Mouse (Mus musculus) stomach, embryonic 16.5 days (tissue): ENCODE measurements around the gene Mtx2. TPM values are rescaled to one million over a fixed set of nuclear protein-coding genes. Genes with fewer than 3 reads are reported as not detected.

Experiments
- ATAC-seq: fragments of 200-750 bp; cut with Nextera tagmentation; 2 replicates; pipeline ENCODE4 v1.8.0; 2017; ENCODE audit warnings: moderate number of reproducible peaks, moderate TSS enrichment; ENCODE audit not compliant: insufficient read depth, low FRiP score
- H3K27ac ChIP-seq: fragments of 300-500 bp; sonication (generic); 2 replicates; pipeline ENCODE4 v1.5.1; 2014; ENCODE audit warnings: low read length
- H3K27me3 ChIP-seq: fragments of 300-500 bp; sonication (generic); 2 replicates; pipeline ENCODE4 v1.6.1; 2014; ENCODE audit warnings: low read length, control low read depth, mixed read lengths; ENCODE audit not compliant: control insufficient read depth, insufficient read depth
- H3K36me3 ChIP-seq: fragments of 300-500 bp; sonication (generic); 2 replicates; pipeline ENCODE4 v1.6.1; 2014; ENCODE audit warnings: low read length; ENCODE audit not compliant: control insufficient read depth, insufficient read depth
- H3K4me1 ChIP-seq: fragments of 300-500 bp; sonication (generic); 2 replicates; pipeline ENCODE4 v1.6.1; 2014; ENCODE audit warnings: low read length, control low read depth, mixed read lengths; ENCODE audit not compliant: control insufficient read depth, insufficient read depth
- H3K4me2 ChIP-seq: fragments of 300-500 bp; sonication (generic); 2 replicates; pipeline ENCODE4 v1.6.1; 2014; ENCODE audit warnings: low read depth, low read length, mixed read lengths
- H3K4me3 ChIP-seq: fragments of 300-500 bp; sonication (generic); replicated peaks from 2 replicates; pipeline ENCODE4 v1.5.1; 2014; ENCODE audit warnings: mild to moderate bottlenecking, low read length
- H3K9ac ChIP-seq: fragments of 300-500 bp; sonication (generic); 2 replicates; pipeline ENCODE4 v1.6.1; 2014; ENCODE audit warnings: low read length
- H3K9me3 ChIP-seq: fragments of 300-500 bp; sonication (generic); replicated peaks from 2 replicates; pipeline ENCODE4 v1.6.1; 2016; ENCODE audit warnings: low read length, control low read depth; ENCODE audit not compliant: control insufficient read depth
- WGBS: fragments of 180-500 bp; shearing (Covaris S2); extraction: QIAGEN DNeasy Blood & Tissue Kit; methylation state at CpG from one replicate; pipeline ENCODE4 v1.1.7; 2014; 5-methylcytosine and 5-hydroxymethylcytosine counted together
- polyA plus RNA-seq: library from polyadenylated mRNA; unstranded; fragments of >200 nt; fragmentation: Nextera tagmentation; extraction: Ambion mirVana; gene quantifications from 2 replicates; pipeline ENCODE4 v1.2.1, GENCODE M21; 2015

Mtx2 gene
- polyA plus RNA-seq = 86.4 and 93.0 TPM in 2 replicates

DNA sequence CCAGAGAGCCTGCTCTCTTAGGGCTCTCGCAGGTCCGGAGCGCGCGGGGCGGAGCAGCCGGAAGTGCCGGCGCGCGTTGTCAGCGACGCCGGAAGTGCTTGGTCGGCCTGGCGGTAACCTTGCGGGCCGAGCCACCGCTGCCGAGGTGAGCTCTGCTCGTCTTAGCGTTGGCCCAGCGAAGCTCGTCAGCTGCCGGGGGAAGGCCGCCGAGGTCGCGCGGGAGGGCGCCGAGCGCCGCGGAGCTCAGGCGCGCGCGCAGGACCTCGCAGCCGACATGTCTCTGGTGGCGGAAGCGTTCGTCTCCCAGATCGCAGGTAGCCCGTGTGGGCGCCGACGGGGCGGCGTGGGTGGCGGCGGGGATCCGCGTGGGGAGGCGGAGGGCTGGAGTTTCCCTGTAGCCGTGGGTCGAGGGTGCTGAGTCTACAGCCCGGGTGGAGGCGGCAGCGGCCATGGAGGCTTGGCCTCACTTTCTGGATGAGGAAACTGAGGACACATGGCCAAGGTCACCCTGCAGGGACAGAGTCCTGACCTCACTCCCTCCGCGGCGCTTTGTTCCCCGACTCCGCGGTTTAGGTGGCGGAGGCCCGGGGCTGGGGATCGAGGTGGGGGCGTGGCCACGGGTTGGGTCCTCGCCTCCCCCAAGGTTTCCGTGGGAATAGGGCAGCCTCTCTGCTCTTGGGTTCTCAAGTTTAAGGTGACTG lies at the start of gene Mtx2:
Gene Mtx2 (plus strand): TSS at position 74 of the 701 bp plus-strand sequence.
- Histone ChIP-seq H3K4me1 (no peaks in the 10 kb centered on the region), H3K9me3 (no peaks in the 10 kb centered on the region), H3K27ac (peak within 1 kb of the TSS; percentile 93), H3K4me2 (peak within 1 kb of the TSS; percentile 67), H3K36me3 (no peaks in the 10 kb centered on the region), H3K9ac (peak within 1 kb of the TSS; percentile 94), H3K27me3 (no peaks in the 10 kb centered on the region), H3K4me3 (peak within 1 kb of the TSS; percentile 97)
- peak; percentile 93 for ATAC-seq
- under 1% methylated on average over 74 of the region's 74 CpGs for WGBS

DNA sequence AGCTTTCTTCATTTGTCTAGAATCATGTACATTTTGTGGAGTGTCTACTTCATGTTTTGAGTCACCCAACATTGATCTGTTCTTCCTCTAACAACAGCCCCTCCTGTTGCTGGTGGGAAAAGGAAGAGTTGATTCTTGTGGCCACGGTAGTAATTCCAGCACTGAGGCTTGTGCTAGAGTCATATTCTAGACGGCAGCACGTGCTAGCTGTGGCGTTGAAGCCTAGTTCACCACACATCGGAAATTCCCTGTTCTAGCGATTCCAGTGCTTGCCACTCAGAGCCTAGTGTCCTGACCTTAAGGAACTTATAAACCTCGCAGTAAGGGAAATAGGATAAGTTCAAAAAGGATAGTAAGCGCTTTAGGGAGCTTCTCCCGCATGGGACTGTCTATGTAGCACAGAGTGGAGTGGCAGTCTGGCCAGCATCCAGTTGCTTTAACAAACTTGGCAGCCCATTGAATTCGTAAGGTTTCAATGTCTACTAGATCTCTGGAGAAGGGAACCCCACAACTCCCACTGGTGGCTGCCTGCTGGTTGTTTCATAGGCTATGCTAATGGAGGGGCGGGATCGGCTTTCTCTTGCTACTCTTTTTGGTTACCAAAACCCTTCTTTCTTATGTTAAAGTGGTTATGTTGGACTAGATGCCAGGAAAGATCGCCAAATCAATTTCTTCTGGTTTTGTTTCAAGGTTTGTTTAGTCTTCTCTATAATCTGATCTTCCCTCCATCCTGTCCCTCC lies 47.9 kb upstream of the Mtx2 start:
- no peak for ATAC-seq
- Histone ChIP-seq H3K4me2 (no peak overlapping the region), H3K9me3 (no peaks in the 10 kb centered on the region), H3K4me3 (no peak overlapping the region), H3K27me3 (peaks cover 5% of the 10 kb centered on the region; the same call in 1 of the 2 replicates), H3K4me1 (no peaks in the 10 kb centered on the region), H3K36me3 (no peaks in the 10 kb centered on the region), H3K9ac (no peak overlapping the region), H3K27ac (no peak overlapping the region)
- WGBS = 69% methylated on average over 13 of the region's 13 CpGs

DNA sequence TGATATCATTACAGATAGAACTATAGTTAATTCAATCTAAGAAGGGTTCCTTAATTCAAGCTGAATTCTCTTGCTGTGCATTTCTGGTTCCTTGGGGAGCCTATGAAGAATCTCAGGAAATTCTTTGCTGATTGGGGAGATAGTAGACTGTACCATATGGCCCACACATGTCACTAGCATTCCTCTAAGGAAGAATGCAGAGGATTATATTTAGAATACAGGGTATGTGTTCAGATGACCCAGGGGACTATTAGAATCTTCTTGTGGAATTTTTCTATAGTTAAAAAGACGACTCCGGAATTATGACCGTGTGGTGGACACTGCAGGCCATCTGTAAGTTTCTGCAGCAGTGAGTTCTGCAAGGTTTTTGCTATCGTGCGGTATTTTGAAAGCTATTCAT lies 44.2 kb upstream of the Mtx2 start:
- H3K27ac ChIP-seq = no peak overlapping the region
- no peaks in the 10 kb centered on the region for H3K36me3 ChIP-seq
- no peak overlapping the region for H3K4me2 ChIP-seq
- H3K27me3 ChIP-seq = peaks cover 5% of the 10 kb centered on the region; the same call in 1 of the 2 replicates
- H3K9me3 ChIP-seq = no peaks in the 10 kb centered on the region
- ATAC-seq = no peak
- no peak overlapping the region for H3K9ac ChIP-seq
- H3K4me1 ChIP-seq = no peaks in the 10 kb centered on the region
- no peak overlapping the region for H3K4me3 ChIP-seq
- 71% methylated on average over 5 of the region's 5 CpGs for WGBS

DNA sequence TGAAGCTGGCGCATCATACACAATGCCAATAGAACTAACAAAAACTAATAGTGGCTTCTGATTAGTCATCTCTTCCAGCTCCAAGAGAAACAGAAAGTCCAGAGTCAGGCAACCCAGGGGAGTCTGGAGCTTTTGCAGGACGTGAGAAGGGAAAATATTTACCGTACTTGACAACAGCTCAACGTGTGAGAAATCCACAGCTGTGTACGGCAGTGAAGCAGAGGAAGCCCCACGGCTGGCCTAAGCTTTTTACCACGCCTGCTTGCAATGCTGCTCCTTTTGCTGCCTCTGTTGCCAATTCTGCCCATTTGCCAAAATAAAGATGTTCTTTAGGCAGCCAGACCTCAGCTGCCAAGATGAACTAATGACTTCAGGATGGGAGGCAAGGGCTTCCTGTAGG lies 30.1 kb upstream of the Mtx2 start:
- Histone ChIP-seq H3K9ac (no peak overlapping the region), H3K4me2 (no peak overlapping the region), H3K4me3 (no peak overlapping the region), H3K36me3 (no peaks in the 10 kb centered on the region), H3K27me3 (no peaks in the 10 kb centered on the region), H3K27ac (no peak overlapping the region), H3K9me3 (no peaks in the 10 kb centered on the region), H3K4me1 (no peaks in the 10 kb centered on the region)
- ATAC-seq = no peak
- WGBS = 35% methylated on average over 7 of the region's 7 CpGs

DNA sequence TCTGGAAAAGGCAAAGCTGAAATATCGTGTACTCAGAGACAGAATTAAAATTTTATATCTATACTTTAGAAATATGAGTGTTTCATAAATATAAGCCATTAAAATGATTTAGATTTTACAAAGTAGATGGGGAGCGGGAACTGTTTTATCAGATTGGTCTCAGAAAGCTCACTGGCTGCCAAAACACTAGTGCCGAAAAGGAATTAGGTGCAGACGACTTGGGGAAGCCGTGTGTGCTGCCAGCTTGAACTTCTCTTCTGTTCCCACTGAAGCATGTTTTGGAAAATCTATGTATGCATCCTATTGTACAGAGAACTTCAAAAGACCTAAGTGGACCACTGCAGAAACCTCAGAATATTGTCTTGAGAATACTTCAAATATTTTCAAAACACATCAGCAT lies 17.2 kb upstream of the Mtx2 start:
- WGBS = 68% methylated on average over 5 of the region's 5 CpGs
- no peaks in the 10 kb centered on the region for H3K9me3 ChIP-seq
- H3K27ac ChIP-seq = no peak overlapping the region
- no peak overlapping the region for H3K4me2 ChIP-seq
- no peak overlapping the region for H3K4me3 ChIP-seq
- no peak for ATAC-seq
- no peaks in the 10 kb centered on the region for H3K36me3 ChIP-seq
- no peaks in the 10 kb centered on the region for H3K4me1 ChIP-seq
- no peak overlapping the region for H3K9ac ChIP-seq
- H3K27me3 ChIP-seq = no peaks in the 10 kb centered on the region

DNA sequence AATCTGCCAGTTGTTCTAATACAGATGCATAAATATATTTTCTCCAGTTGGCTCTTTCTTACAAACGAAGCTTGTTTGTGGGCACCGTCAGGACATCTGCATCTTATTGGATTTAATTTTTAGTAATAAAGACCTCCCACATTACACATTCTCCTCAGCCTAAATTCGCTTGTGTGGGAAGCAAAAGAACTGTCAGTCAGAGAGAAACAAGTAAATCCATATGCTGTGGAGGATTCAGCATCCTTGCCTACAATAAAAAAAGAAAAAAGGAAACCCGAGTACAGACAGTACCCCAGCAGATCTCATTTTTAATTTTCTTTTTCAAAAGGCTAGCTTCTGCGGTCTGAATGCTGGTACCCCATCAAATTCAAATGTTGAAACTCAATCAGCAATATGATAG lies 2.9 kb upstream of the Mtx2 start:
- Histone ChIP-seq H3K9ac (no peak overlapping the region), H3K36me3 (no peaks in the 10 kb centered on the region)
- WGBS = 72% methylated on average over 5 of the region's 5 CpGs

DNA sequence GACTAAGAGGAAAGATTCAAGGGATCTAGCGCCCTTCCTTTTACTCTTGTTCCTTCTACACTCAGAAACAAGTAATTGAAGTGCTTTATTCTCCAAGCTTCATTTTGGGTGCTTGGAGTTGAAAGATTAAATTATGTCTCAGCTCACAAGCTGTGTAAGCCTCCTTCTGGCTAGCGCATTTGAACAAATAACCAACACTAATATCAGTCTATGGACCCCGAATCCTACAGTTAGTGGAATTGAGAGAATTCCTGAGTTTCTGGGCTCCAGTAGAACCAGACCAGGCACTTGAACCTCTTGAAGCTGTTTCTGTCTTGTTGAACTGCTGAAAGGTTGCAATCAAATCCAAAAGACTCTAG lies 253 bp upstream of the Mtx2 start:
- no peaks in the 10 kb centered on the region for H3K4me1 ChIP-seq
- no peaks in the 10 kb centered on the region for H3K9me3 ChIP-seq
- no peaks in the 10 kb centered on the region for H3K27me3 ChIP-seq
- peak overlapping the region; percentile 94 for H3K9ac ChIP-seq
- 66% methylated on average over 3 of the region's 3 CpGs for WGBS
- no peak for ATAC-seq
- H3K36me3 ChIP-seq = no peaks in the 10 kb centered on the region
- H3K4me3 ChIP-seq = peak overlapping the region; percentile 97
- peak overlapping the region; percentile 67 for H3K4me2 ChIP-seq
- peak overlapping the region; percentile 93 for H3K27ac ChIP-seq

More for the DNA sequence above, 2.9 kb upstream of the Mtx2 start:
- H3K27ac ChIP-seq = no peak overlapping the region
- H3K4me2 ChIP-seq = no peak overlapping the region
- H3K4me3 ChIP-seq = no peak overlapping the region
- no peak for ATAC-seq
- H3K27me3 ChIP-seq = no peaks in the 10 kb centered on the region
- H3K4me1 ChIP-seq = no peaks in the 10 kb centered on the region
- no peaks in the 10 kb centered on the region for H3K9me3 ChIP-seq

DNA sequence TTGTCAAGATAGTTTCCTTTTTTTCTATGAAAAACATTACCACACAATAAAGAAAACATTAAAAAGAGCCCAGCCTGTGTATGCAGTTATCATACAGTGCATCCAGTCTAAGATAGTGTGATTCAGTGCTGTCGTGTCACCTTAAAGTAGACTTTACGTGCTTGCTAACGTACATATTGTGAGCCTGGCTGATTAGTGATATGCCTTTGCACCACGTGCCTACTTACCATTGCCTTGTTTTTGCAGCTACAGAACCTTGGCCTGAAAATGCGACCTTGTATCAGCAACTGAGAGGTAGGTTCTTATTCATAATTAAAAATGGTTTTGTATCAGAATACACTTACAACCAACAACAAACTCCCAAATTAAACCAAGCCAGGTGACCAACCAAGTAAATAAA lies 21.4 kb downstream of the Mtx2 start:
- Histone ChIP-seq H3K9ac (no peak overlapping the region), H3K4me2 (no peak overlapping the region), H3K4me3 (no peak overlapping the region), H3K27me3 (no peaks in the 10 kb centered on the region), H3K36me3 (no peaks in the 10 kb centered on the region), H3K27ac (no peak overlapping the region), H3K4me1 (no peaks in the 10 kb centered on the region), H3K9me3 (no peaks in the 10 kb centered on the region)
- 71% methylated on average over 5 of the region's 5 CpGs for WGBS
- no peak for ATAC-seq

DNA sequence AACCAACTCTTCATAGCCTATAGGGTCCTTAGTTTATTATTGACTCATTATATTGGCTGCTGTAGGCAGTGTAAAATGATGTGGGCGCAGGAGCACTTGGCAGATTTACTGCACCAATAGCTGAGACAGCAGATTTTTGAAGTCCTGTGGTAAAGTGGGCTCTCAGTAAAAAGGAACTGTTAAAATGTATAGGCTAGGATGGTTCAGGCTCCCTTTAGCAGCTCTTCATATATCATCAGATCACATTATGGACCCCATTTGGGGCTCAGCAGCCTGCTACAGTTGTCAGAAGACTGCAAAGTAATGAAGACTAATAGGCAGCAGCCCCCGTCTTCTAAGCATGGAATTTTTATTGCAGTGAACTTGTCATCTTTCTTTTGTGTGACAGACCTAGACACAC lies 21.9 kb downstream of the Mtx2 start:
- 71% methylated on average over 2 of the region's 2 CpGs for WGBS
- Histone ChIP-seq H3K36me3 (no peaks in the 10 kb centered on the region), H3K27ac (no peak overlapping the region), H3K9me3 (no peaks in the 10 kb centered on the region), H3K27me3 (no peaks in the 10 kb centered on the region), H3K4me1 (no peaks in the 10 kb centered on the region), H3K4me3 (no peak overlapping the region), H3K9ac (no peak overlapping the region), H3K4me2 (no peak overlapping the region)
- ATAC-seq = no peak
